Mouse (Mus musculus): Measurements from ENCODE around the gene Cacnb4. TPM values are rescaled to one million over a fixed set of nuclear protein-coding genes. Genes with fewer than 3 reads are reported as not detected.

The Cacnb4 gene
- polyA plus RNA-seq, 1 experiment from 2014 or later: 3.5 TPM

GRCm38 (mm10) chr2:52605321-52605720 lies 71.3 kb downstream of the Cacnb4 start:
- no peak for ATAC-seq (ENCODE audit: insufficient number of reproducible peaks, insufficient read depth, low FRiP score, low read depth)
- no peaks in the 10 kb centered on the region for H3K9me3 ChIP-seq (ENCODE audit: control insufficient read depth, low read depth, low read length)
- H3K4me2 ChIP-seq (replicated peaks; ENCODE audit: low read depth, low read length): no peak overlapping the region
- H3K9ac ChIP-seq (replicated peaks; ENCODE audit: low read depth, low read length): no peak overlapping the region
- 18% methylated on average over 4 of the region's 4 CpGs for WGBS
- no peaks in the 10 kb centered on the region for H3K27me3 ChIP-seq (ENCODE audit: control insufficient read depth, insufficient read depth, low read length)
- no peaks in the 10 kb centered on the region for H3K36me3 ChIP-seq (ENCODE audit: control insufficient read depth, insufficient read depth, low read length)
- H3K4me3 ChIP-seq (ENCODE audit: low read depth, low read length): no peak overlapping the region
- H3K4me1 ChIP-seq (ENCODE audit: control insufficient read depth, insufficient read depth, low read length): no peaks in the 10 kb centered on the region
- H3K27ac ChIP-seq (ENCODE audit: low read length): no peak overlapping the region

GRCm38 (mm10) chr2:52604651-52605020 lies 72.0 kb downstream of the Cacnb4 start:
- Histone ChIP-seq H3K4me1 (ENCODE audit: control insufficient read depth, insufficient read depth, low read length) (no peaks in the 10 kb centered on the region), H3K36me3 (ENCODE audit: control insufficient read depth, insufficient read depth, low read length) (no peaks in the 10 kb centered on the region), H3K4me3 (ENCODE audit: low read depth, low read length) (no peak overlapping the region), H3K9ac (replicated peaks; ENCODE audit: low read depth, low read length) (no peak overlapping the region), H3K9me3 (ENCODE audit: control insufficient read depth, low read depth, low read length) (no peaks in the 10 kb centered on the region), H3K4me2 (replicated peaks; ENCODE audit: low read depth, low read length) (no peak overlapping the region), H3K27me3 (ENCODE audit: control insufficient read depth, insufficient read depth, low read length) (no peaks in the 10 kb centered on the region), H3K27ac (ENCODE audit: low read length) (no peak overlapping the region)
- whole genome bisulfite sequencing: 83% methylated on average over 8 of the region's 8 CpGs
- ATAC-seq (ENCODE audit: insufficient number of reproducible peaks, insufficient read depth, low FRiP score, low read depth): no peak

- ATAC-seq (ENCODE audit: insufficient number of reproducible peaks, insufficient read depth, low FRiP score, low read depth): no peak
- no peaks in the 10 kb centered on the region for H3K27me3 ChIP-seq (ENCODE audit: control insufficient read depth, insufficient read depth, low read length)
- H3K4me3 ChIP-seq (ENCODE audit: low read depth, low read length): no peak overlapping the region
- H3K9me3 ChIP-seq (ENCODE audit: control insufficient read depth, low read depth, low read length): no peaks in the 10 kb centered on the region
- no peak overlapping the region for H3K9ac ChIP-seq (replicated peaks; ENCODE audit: low read depth, low read length)
- no peak overlapping the region for H3K27ac ChIP-seq (ENCODE audit: low read length)
- no peak overlapping the region for H3K4me2 ChIP-seq (replicated peaks; ENCODE audit: low read depth, low read length)
- no peaks in the 10 kb centered on the region for H3K36me3 ChIP-seq (ENCODE audit: control insufficient read depth, insufficient read depth, low read length)
- WGBS: 73% methylated on average over 11 of the region's 11 CpGs
- no peaks in the 10 kb centered on the region for H3K4me1 ChIP-seq (ENCODE audit: control insufficient read depth, insufficient read depth, low read length)
Measured at GRCm38 (mm10) chr2:52603935-52604650, 72.5 kb downstream of the Cacnb4 start.

DNA sequence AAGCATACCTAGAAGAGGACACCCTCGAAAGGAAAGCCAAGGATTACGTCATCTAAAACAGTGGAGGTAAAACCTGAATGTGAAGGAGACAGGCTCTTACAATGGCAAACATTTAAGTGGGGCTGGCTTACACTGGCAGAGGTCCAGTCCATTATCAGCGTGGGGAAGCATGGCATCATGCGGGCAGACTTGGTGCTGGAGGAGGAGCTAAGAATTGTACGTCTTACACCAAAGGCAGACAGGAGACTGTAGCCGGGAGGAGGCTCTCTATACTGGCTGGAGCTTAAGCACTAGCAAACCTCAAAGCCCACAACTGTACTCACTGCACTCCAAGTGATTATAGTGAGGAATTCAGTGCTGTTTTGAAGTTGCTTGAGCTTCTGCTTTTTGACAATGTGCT lies 73.2 kb downstream of the Cacnb4 start:
- Histone ChIP-seq H3K9me3 (ENCODE audit: control insufficient read depth, low read depth, low read length) (no peaks in the 10 kb centered on the region), H3K9ac (replicated peaks; ENCODE audit: low read depth, low read length) (no peak overlapping the region), H3K36me3 (ENCODE audit: control insufficient read depth, insufficient read depth, low read length) (no peaks in the 10 kb centered on the region), H3K4me2 (replicated peaks; ENCODE audit: low read depth, low read length) (no peak overlapping the region), H3K27ac (ENCODE audit: low read length) (no peak overlapping the region), H3K4me3 (ENCODE audit: low read depth, low read length) (no peak overlapping the region), H3K4me1 (ENCODE audit: control insufficient read depth, insufficient read depth, low read length) (no peaks in the 10 kb centered on the region), H3K27me3 (ENCODE audit: control insufficient read depth, insufficient read depth, low read length) (no peaks in the 10 kb centered on the region)
- 60% methylated on average over 6 of the region's 6 CpGs for WGBS
- ATAC-seq (ENCODE audit: insufficient number of reproducible peaks, insufficient read depth, low FRiP score, low read depth): peak; percentile 42; the same call in 1 of the 2 replicates

DNA sequence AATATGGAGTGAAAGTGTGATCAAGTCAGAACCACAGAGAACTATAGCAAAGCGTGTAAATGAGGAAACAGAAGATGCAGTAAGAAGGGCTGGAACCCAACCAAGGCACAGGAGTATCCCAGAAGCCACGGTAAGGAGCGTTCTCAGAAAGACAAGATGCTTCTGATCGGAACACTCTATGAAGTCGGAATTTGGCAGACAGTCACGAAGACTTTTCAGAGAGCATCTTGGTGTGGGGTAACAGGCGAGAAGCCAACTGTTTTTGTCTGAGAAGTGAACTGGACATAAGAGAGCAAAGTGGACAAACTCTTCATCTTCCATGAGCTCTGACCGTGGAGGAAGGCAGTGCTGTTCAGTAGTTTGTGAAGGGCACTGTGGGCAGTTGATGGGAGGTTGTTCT lies 73.7 kb downstream of the Cacnb4 start:
- no peaks in the 10 kb centered on the region for H3K4me1 ChIP-seq (ENCODE audit: control insufficient read depth, insufficient read depth, low read length)
- no peak overlapping the region for H3K4me2 ChIP-seq (replicated peaks; ENCODE audit: low read depth, low read length)
- H3K9ac ChIP-seq (replicated peaks; ENCODE audit: low read depth, low read length): no peak overlapping the region
- H3K27me3 ChIP-seq (ENCODE audit: control insufficient read depth, insufficient read depth, low read length): no peaks in the 10 kb centered on the region
- no peaks in the 10 kb centered on the region for H3K9me3 ChIP-seq (ENCODE audit: control insufficient read depth, low read depth, low read length)
- H3K27ac ChIP-seq (ENCODE audit: low read length): no peak overlapping the region
- no peaks in the 10 kb centered on the region for H3K36me3 ChIP-seq (ENCODE audit: control insufficient read depth, insufficient read depth, low read length)
- H3K4me3 ChIP-seq (ENCODE audit: low read depth, low read length): no peak overlapping the region
- ATAC-seq (ENCODE audit: insufficient number of reproducible peaks, insufficient read depth, low FRiP score, low read depth): no peak; the same call in 1 of the 2 replicates
- 89% methylated on average over 8 of the region's 8 CpGs for WGBS

DNA sequence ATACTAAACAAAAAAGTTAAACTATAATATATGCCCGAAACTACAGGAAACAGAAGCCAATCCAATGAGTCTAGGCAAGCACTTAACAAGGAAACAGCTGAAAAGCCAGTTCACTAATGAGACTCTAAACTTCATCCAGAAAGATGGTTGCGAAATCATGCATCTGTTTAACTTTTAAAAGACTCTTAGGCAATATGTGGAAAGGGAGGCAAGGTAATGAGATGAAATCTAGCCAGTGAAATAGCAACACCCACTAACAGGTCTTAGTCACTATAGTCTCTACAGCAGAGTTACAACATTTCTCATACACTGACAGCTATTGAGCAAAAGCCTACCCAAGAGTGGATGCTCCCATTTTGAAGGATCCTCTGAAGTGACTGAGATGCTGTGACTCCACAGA lies 74.4 kb downstream of the Cacnb4 start:
- ATAC-seq (ENCODE audit: insufficient number of reproducible peaks, insufficient read depth, low FRiP score, low read depth): no peak
- Histone ChIP-seq H3K4me3 (ENCODE audit: low read depth, low read length) (no peak overlapping the region), H3K9me3 (ENCODE audit: control insufficient read depth, low read depth, low read length) (no peaks in the 10 kb centered on the region), H3K4me2 (replicated peaks; ENCODE audit: low read depth, low read length) (no peak overlapping the region), H3K27me3 (ENCODE audit: control insufficient read depth, insufficient read depth, low read length) (no peaks in the 10 kb centered on the region), H3K36me3 (ENCODE audit: control insufficient read depth, insufficient read depth, low read length) (no peaks in the 10 kb centered on the region), H3K4me1 (ENCODE audit: control insufficient read depth, insufficient read depth, low read length) (no peaks in the 10 kb centered on the region), H3K27ac (ENCODE audit: low read length) (no peak overlapping the region), H3K9ac (replicated peaks; ENCODE audit: low read depth, low read length) (no peak overlapping the region)
- 79% methylated on average over 2 of the region's 2 CpGs for whole genome bisulfite sequencing

DNA sequence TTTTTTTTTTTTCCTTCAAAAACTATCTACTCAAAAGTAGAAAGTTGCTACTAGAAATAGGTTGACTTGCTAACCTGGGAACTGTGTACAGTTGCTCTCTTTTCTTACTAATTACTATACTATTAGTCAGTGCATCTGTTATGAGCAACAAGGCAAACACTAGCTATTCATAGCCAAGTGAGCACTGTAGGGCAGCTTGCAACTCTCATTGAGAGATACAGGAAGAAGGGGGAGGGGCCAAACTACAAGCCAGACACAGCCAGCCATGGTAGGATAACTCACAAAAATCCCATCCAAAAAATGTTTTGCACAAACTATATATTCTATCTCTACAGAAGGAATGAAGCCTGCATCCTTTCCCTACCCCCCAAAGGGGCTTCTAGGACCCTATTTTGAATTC lies 79.1 kb downstream of the Cacnb4 start:
- no peaks in the 10 kb centered on the region for H3K27me3 ChIP-seq (ENCODE audit: control insufficient read depth, insufficient read depth, low read length)
- no peak overlapping the region for H3K4me3 ChIP-seq (ENCODE audit: low read depth, low read length)
- no peak overlapping the region for H3K27ac ChIP-seq (ENCODE audit: low read length)
- H3K4me2 ChIP-seq (replicated peaks; ENCODE audit: low read depth, low read length): no peak overlapping the region
- H3K4me1 ChIP-seq (ENCODE audit: control insufficient read depth, insufficient read depth, low read length): no peaks in the 10 kb centered on the region
- H3K9me3 ChIP-seq (ENCODE audit: control insufficient read depth, low read depth, low read length): no peaks in the 10 kb centered on the region
- H3K9ac ChIP-seq (replicated peaks; ENCODE audit: low read depth, low read length): no peak overlapping the region
- no peaks in the 10 kb centered on the region for H3K36me3 ChIP-seq (ENCODE audit: control insufficient read depth, insufficient read depth, low read length)
- no peak for ATAC-seq (ENCODE audit: insufficient number of reproducible peaks, insufficient read depth, low FRiP score, low read depth)

DNA sequence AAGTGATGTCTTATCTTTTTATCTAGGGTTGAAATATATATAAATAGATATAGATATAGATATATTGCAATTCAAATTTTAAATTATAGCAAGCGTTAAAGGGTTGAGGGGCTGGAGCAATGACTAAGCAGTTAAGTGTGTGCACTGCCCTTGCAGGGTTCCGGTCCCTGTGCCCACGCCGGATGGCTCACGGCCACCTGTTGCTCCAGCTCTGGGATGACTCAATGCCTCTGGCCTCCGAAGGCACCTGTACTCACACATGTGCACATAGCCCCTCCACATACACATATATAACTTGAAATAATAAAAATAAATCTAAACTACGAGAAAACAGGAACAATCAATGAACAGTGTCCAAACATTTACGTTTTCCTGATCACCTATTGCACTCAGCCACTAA lies 82.8 kb downstream of the Cacnb4 start:
- Histone ChIP-seq H3K9me3 (ENCODE audit: control insufficient read depth, low read depth, low read length) (no peaks in the 10 kb centered on the region), H3K36me3 (ENCODE audit: control insufficient read depth, insufficient read depth, low read length) (no peaks in the 10 kb centered on the region), H3K27ac (ENCODE audit: low read length) (no peak overlapping the region), H3K4me2 (replicated peaks; ENCODE audit: low read depth, low read length) (no peak overlapping the region), H3K27me3 (ENCODE audit: control insufficient read depth, insufficient read depth, low read length) (no peaks in the 10 kb centered on the region), H3K4me3 (ENCODE audit: low read depth, low read length) (no peak overlapping the region), H3K9ac (replicated peaks; ENCODE audit: low read depth, low read length) (no peak overlapping the region), H3K4me1 (ENCODE audit: control insufficient read depth, insufficient read depth, low read length) (no peaks in the 10 kb centered on the region)
- WGBS: 90% methylated on average over 8 of the region's 8 CpGs
- ATAC-seq (ENCODE audit: insufficient number of reproducible peaks, insufficient read depth, low FRiP score, low read depth): no peak

DNA sequence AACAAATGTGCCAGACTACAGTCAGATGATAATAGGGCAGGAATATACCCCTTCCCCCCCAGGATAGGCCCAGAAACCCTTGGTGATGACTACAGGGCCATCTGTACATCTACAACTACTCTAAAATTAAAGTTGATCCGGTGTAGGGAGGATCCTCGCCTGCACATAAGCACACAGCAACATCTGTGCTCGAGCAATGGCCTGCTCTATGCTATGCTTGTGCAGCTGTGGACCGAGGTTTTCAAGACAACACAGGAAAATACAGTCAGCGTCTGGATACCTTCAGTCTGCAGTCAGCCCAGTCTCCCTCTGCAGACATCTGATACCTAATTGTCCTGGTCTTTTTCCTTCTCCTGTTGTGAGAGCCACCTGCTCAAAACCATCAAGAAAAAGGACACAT lies 83.4 kb downstream of the Cacnb4 start:
- Histone ChIP-seq H3K9me3 (ENCODE audit: control insufficient read depth, low read depth, low read length) (no peaks in the 10 kb centered on the region), H3K9ac (replicated peaks; ENCODE audit: low read depth, low read length) (no peak overlapping the region), H3K36me3 (ENCODE audit: control insufficient read depth, insufficient read depth, low read length) (no peaks in the 10 kb centered on the region), H3K27me3 (ENCODE audit: control insufficient read depth, insufficient read depth, low read length) (no peaks in the 10 kb centered on the region), H3K27ac (ENCODE audit: low read length) (no peak overlapping the region), H3K4me1 (ENCODE audit: control insufficient read depth, insufficient read depth, low read length) (no peaks in the 10 kb centered on the region), H3K4me3 (ENCODE audit: low read depth, low read length) (no peak overlapping the region), H3K4me2 (replicated peaks; ENCODE audit: low read depth, low read length) (no peak overlapping the region)
- 55% methylated on average over 5 of the region's 5 CpGs for WGBS
- ATAC-seq (ENCODE audit: insufficient number of reproducible peaks, insufficient read depth, low FRiP score, low read depth): peak; percentile 31; the same call in 1 of the 2 replicates
